Mouse (Mus musculus): ENCODE measurements around the gene Olfr589.

GRCm38 (mm10) chr7:103119406-103119805 is 36.8 kb downstream of the Olfr589 start:
- no peak for TF ChIP-seq GATA1 (IDR thresholded peaks at IDR 0.05; ENCODE audit: borderline replicate concordance, low read length)
- no peak for TF ChIP-seq FLI1 (IDR thresholded peaks at IDR 0.05; ENCODE audit: low read length)

Measured in megakaryocyte, embryonic 14.5 days (primary cell).